Mouse (Mus musculus) c-Kit-positive CD71-positive TER-119-positive erythroid progenitor cells, embryonic 14.5 days (primary cell): ENCODE data around the gene Ints6.

ENCODE experiments used
- DNase-seq: peaks from one replicate; pipeline ENCODE4 v3.0.0-alpha.2; 2013; ENCODE audit warnings: low spot score

Ints6 gene

GRCm38 (mm10) chr14:62761036-62761881, at the start of gene Ints6:
Ints6 (minus strand) TSS chr14:62761169.
- DNase-seq: peak; percentile 99

- no peak for DNase-seq
Measured at GRCm38 (mm10) chr14:62808661-62809523, 47.9 kb upstream of the Ints6 start.

- no peak for DNase-seq
Measured at GRCm38 (mm10) chr14:62806921-62807320, 46.0 kb upstream of the Ints6 start.

DNA sequence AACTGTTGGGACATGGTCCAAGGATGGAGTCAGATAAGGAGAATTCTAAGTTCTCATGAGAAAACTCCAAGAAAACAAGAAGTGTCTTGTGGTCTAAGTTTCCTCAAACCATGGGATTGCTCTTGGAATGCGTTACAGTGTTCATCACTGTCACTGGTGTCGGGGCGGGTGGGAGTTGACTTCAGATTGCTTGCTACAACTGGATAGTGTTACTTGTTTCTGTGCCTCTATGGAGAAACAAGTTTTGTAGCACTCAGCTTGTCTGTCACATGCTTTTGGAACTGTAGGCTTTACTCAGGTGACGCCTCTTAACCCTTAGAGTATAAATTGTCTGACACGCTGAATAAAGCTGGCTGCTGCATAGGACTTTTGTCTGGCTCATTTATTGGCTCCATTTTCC, 42.2 kb upstream of the Ints6 start:
- DNase-seq: no peak

DNA sequence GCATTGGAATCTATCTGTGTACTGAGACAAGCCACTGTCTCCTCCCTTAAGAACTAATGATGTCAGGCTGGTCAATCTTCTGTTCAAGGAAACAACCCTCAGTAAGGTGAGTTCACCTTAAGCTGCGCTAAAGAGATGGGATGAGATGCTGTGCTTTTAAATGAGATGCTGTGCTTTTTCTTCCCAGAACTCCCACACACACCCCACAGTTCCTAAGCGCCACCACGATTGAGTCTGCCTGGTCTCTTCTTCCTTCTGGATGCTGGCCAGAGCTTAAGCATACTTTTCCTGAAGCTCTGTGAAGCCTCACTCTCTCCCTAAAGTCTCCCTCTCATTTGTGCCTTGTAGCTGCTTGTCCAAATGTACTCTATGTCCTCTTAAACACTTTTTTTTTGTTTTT, 39.8 kb upstream of the Ints6 start:
- DNase-seq: no peak

DNA sequence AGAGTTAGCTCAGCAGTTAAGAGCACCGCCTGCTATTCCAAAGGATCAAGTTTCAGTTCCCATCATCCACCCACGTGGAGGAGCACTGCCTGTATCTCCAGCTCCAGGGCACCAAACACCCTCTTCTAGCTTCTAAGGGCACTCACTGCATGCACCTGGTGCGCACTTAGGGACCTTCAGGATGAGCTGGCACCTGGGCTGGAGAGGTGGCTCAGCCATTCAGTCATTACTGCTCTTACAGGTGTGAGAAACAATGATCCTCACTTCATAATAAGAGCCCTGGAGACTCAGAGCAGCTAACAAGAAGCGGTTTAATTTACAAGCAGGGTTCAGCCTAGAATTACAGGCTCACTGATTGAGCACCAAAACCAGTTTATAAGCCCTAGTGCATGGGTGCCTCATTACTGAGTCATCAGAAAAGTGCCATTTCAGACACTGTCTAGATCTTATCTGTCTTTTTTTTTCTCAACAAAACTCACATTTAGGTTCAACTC, 37.7 kb upstream of the Ints6 start:
- DNase-seq: no peak

GRCm38 (mm10) chr14:62795719-62796118, 34.8 kb upstream of the Ints6 start:
- DNase-seq: no peak

GRCm38 (mm10) chr14:62789282-62789681, 28.3 kb upstream of the Ints6 start:
- no peak for DNase-seq

GRCm38 (mm10) chr14:62782981-62783380, 22.0 kb upstream of the Ints6 start:
- DNase-seq: no peak

DNA sequence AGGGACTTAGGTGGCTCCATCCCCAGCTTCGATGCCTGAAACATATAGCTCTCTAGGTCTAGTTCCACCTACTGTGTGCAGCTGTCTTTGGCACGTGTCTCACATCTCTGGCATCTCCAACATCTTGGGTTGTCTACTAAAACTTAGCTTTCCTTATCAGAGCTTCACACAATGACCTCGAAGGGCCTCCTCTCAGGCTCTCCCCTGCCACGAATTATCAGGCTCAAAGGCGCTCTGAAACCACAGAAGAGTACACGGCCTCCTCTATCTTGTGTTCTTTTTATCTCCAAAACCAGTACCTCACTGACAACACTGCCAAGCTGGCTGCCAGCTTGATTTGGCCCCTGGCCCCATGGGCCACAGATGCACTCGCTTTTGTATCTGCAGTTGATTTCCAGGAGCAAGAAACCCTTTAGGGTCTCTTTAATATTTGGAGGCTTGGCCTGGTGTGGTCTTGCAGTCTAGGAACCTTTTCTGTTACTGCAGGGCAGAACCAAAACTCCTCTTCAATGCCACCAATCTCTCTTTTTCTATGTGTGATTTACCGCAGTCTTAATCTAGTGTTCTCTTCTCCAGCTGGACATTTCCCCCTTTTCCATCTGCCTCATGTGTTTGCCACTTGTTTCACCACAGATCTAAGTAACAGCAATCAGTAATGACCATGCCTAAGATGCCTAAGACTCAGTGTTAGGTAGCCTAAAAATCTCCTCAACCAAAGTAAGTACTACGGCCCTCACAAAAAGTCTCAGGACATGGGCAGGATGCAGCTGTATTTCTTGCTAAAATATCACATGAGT, 19.7 kb upstream of the Ints6 start:
- DNase-seq: peak; percentile 70

DNA sequence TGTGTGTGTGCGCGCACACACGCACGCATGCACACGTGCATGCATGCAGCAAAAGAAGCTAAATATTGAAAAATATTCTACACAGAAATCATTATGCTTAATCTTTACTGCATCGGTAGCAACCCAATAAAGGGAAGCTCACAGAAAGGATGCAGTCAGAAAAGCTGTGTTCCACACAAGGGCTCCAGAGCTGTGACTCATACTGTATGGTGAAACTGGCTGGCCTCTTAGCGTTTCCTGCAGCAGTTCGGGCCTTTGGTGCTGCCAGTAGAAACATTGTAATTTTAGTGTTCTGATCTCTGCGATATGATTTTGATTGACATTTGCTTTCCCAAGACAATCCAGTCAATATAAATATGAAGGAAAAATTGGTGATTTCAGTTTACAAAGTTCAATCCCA, 17.1 kb upstream of the Ints6 start:
- DNase-seq: no peak

- no peak for DNase-seq
Measured at GRCm38 (mm10) chr14:62775034-62775433, 14.1 kb upstream of the Ints6 start.

GRCm38 (mm10) chr14:62774246-62774645, 13.3 kb upstream of the Ints6 start:
- DNase-seq: no peak

- DNase-seq: no peak
Measured at GRCm38 (mm10) chr14:62773766-62774165, 12.8 kb upstream of the Ints6 start.

GRCm38 (mm10) chr14:62765398-62765797, 4.4 kb upstream of the Ints6 start:
- no peak for DNase-seq

GRCm38 (mm10) chr14:62764371-62764770, 3.4 kb upstream of the Ints6 start:
- DNase-seq: no peak

GRCm38 (mm10) chr14:62761943-62762342, 974 bp upstream of the Ints6 start:
- peak; percentile 44 for DNase-seq

DNA sequence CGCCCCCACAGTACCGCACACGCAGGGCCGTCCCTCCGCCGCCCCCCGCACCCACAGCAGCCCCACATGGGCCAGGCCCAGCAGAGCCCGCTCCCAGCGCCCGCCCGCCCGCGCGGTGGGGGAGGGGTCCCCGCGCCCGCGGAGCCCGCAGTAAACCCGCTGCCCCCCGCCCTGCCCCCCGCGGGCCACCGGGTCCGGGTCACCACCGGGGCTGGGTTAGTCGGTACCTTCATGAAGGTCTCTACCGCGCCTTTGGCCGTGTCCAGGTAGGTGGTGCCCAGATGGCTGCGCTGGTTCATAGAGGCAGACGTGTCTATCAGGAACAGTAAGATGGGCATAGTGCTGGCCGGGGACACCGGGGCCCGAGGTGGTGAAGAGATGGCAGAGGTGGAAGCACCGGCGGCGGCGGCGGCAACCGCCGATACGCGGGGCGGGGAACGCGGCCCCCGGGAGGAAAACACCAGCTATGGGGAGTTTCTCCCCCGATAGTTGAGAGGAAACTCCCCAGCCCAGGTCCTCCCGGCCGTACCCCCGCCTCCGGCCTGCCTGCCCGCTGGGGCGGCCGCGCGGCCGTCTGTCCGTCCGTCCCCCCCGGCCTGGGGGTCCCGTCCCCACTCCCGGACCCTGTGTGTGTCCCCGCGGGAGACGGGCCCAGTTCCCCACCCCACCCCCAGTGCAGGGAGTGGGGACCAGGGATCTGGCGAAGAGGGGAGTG, 491 bp downstream of the Ints6 start:
- DNase-seq: peak; percentile 50

DNA sequence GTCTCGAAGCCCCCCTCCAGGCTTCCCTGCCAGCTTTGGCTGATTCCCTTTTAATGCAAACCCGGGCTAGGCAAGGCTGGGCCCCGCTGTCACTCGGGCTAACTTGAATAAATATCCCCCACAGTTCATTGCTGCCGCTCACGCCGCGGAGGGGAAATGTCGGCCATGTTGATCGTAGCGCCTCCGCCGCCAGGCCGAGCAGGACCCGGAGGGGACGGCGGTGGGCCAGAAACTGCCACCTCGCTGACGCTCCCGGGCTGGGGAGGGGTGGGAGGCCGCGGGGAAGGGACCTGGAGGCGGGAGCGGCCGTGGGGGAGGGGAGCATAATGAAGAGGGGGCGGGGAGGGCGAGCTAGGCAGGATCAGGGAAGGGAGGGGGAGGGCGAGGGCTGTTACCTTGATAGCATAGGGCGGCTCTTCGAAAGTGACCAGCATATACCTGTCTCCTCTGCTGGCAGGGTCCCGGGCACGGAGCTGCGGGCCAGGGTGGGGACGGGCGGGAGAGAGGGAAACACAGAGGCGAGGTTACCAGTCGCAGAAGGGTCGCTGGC, 1.1 kb downstream of the Ints6 start:
- DNase-seq: peak; percentile 64

- no peak for DNase-seq
Measured at GRCm38 (mm10) chr14:62758714-62759113, 2.3 kb downstream of the Ints6 start.

GRCm38 (mm10) chr14:62755095-62755640, 5.8 kb downstream of the Ints6 start:
- DNase-seq: no peak
